Mouse (Mus musculus) limb, embryonic 10.5 days (tissue): ENCODE results near the gene Nrxn3. TPM values are rescaled to one million over a fixed set of nuclear protein-coding genes. Genes with fewer than 3 reads are reported as not detected.

Source experiments
- DNase-seq: peaks from one replicate; pipeline ENCODE4 v3.0.0-alpha.2; 2017; ENCODE audit warnings: low spot score
- H3K27ac ChIP-seq: fragments of 300-500 bp; sonication (generic); 2 replicates; pipeline ENCODE4 v1.5.1; 2016; ENCODE audit warnings: mild to moderate bottlenecking
- H3K27me3 ChIP-seq: fragments of 300-500 bp; sonication (generic); 2 replicates; pipeline ENCODE4 v1.6.1; 2016; ENCODE audit warnings: low read depth, mild to moderate bottlenecking; ENCODE audit not compliant: poor library complexity, severe bottlenecking
- H3K36me3 ChIP-seq: fragments of 300-500 bp; sonication (generic); 2 replicates; pipeline ENCODE4 v1.6.1; 2016; ENCODE audit warnings: mild to moderate bottlenecking, moderate library complexity
- H3K4me1 ChIP-seq: fragments of 300-500 bp; sonication (generic); 2 replicates; pipeline ENCODE4 v1.6.1; 2016
- H3K4me3 ChIP-seq: fragments of 300-500 bp; sonication (generic); 2 replicates; pipeline ENCODE4 v1.5.1; 2016; ENCODE audit warnings: mild to moderate bottlenecking, moderate library complexity
- H3K9me3 ChIP-seq: fragments of 300-500 bp; sonication (generic); replicated peaks from 2 replicates; pipeline ENCODE4 v1.6.1; 2016; ENCODE audit warnings: mild to moderate bottlenecking
- WGBS: fragments of 180-500 bp; shearing (Covaris S2); methylation state at CpG from one replicate; pipeline ENCODE4 v1.1.7; 2016; 5-methylcytosine and 5-hydroxymethylcytosine counted together
- polyA plus RNA-seq: library from polyadenylated mRNA; unstranded; fragments of >200 nt; fragmentation: Nextera tagmentation; extraction: Ambion mirVana; gene quantifications from 2 replicates; pipeline ENCODE4 v1.2.1, GENCODE M21; 2016

Nrxn3 gene
- polyA plus RNA-seq, 1 experiment from 2014 or later, result 0.48 TPM

DNA sequence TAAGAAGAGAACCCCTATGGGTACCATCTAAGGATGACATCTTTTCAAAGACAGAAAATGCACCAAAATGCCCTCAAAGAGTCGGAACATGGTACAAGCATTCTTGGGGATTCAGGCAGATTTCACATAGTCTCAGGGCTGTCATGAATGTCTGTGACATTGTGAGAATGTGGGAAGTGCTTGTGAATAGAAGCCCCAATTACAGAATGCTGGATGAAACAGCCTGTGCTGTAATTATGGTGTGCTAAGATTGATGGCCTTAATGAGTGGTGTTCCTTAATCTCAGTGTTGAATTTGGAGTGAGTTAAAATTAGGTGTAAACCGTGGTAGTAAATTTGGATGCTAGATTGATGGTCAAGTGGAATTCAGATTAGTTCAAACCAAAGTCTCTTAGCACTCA lies 1287.6 kb downstream of the Nrxn3 start:
- H3K27ac ChIP-seq, result no peak overlapping the region
- DNase-seq, result no peak
- 83% methylated on average over 2 of the region's 2 CpGs for WGBS
- H3K4me1 ChIP-seq, result no peaks in the 10 kb centered on the region
- H3K36me3 ChIP-seq, result no peaks in the 10 kb centered on the region
- no peak overlapping the region for H3K4me3 ChIP-seq
- H3K9me3 ChIP-seq, result no peaks in the 10 kb centered on the region
- H3K27me3 ChIP-seq, result no peaks in the 10 kb centered on the region

DNA sequence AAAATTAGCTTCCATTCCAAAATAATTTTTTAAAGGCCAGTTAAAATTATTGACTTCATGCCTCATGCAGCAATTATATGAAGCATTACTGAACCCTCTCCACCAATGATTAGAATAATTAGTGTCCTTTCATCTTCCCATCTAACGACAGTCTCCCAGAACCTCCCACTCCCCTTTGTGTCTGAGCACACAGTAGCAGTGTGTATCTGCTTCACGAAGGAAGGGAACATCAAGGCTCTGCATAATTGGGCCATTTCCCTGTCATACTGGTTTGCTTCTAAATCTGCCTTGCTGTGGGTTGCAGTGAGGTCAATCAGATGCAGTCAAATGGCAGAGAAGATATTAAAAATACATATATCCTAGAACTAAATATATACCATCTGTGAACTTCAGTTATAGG lies 1291.3 kb downstream of the Nrxn3 start:
- 35% methylated on average over 2 of the region's 2 CpGs for WGBS
- Histone ChIP-seq H3K36me3 (no peaks in the 10 kb centered on the region), H3K27me3 (no peaks in the 10 kb centered on the region), H3K27ac (no peak overlapping the region), H3K4me1 (no peaks in the 10 kb centered on the region), H3K4me3 (no peak overlapping the region), H3K9me3 (no peaks in the 10 kb centered on the region)
- no peak for DNase-seq

DNA sequence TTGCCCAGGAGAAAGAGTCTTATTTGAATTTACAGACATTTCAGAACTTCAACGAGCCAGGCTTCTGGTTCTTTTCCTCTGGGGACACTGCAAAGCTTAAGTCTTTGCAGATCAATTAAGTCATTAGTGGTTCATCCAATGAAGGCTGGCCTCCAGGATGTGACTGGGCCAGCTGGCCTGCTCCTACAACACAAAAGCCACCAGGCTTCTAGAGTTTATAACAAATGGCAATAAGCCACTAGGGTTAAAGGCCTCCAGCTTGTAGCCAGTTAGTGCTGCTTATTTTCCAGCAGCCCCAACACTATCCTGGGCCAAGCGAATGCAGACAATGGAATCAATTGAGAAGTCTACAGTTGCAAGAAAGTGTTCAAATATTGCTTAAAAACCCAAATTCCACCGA lies 1304.3 kb downstream of the Nrxn3 start:
- no peaks in the 10 kb centered on the region for H3K36me3 ChIP-seq
- no peak overlapping the region for H3K27ac ChIP-seq
- 59% methylated on average over 3 of the region's 3 CpGs for WGBS
- no peak overlapping the region for H3K4me3 ChIP-seq
- DNase-seq, result no peak
- H3K4me1 ChIP-seq, result no peaks in the 10 kb centered on the region
- no peaks in the 10 kb centered on the region for H3K27me3 ChIP-seq
- no peaks in the 10 kb centered on the region for H3K9me3 ChIP-seq

DNA sequence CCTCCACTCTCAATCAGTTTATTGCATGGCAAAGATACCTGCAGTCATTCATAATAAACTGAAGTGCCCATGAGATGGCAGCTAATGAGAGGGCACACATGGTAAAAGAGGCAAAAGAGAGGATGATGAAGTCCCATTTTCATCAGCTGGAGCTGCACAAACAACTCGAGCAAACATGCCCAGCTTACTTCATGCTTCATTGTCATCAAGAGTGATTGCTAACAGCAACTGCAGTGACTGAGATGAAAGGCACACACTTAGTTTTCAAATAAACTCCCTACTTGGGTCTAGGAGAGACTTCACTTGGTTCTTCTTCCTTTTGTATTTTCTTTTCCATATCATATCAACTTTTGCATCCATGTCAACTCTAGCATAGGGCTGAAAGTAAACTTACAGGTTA lies 1318.4 kb downstream of the Nrxn3 start:
- Histone ChIP-seq H3K4me3 (no peak overlapping the region), H3K36me3 (no peaks in the 10 kb centered on the region), H3K27ac (no peak overlapping the region), H3K27me3 (no peaks in the 10 kb centered on the region), H3K4me1 (no peaks in the 10 kb centered on the region), H3K9me3 (no peaks in the 10 kb centered on the region)
- 74% methylated on average over 1 of the region's 1 CpGs for WGBS
- DNase-seq, result no peak

DNA sequence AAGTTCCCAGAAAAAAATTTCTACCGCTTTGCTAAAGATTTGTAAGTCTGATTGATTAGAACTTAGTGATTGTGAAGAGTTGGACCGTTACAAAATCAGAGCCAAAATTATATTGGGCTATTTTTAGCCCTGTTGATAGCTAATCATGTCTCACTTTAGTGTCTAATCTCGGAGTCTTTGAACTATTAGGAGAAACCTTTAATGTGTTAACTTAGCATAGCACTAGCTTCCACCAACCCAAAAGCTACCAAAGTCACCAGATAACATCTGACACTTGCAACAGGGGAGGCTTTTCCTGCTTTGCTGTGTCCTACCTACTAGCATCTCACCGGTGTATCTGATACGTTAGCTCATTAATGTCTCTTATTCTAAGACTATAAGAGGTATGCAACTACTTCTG lies 1333.6 kb downstream of the Nrxn3 start:
- 88% methylated on average over 5 of the region's 5 CpGs for WGBS
- no peaks in the 10 kb centered on the region for H3K36me3 ChIP-seq
- no peak overlapping the region for H3K27ac ChIP-seq
- no peaks in the 10 kb centered on the region for H3K9me3 ChIP-seq
- H3K27me3 ChIP-seq, result no peaks in the 10 kb centered on the region
- no peak overlapping the region for H3K4me3 ChIP-seq
- H3K4me1 ChIP-seq, result peaks cover 3% of the 10 kb centered on the region
- no peak for DNase-seq

DNA sequence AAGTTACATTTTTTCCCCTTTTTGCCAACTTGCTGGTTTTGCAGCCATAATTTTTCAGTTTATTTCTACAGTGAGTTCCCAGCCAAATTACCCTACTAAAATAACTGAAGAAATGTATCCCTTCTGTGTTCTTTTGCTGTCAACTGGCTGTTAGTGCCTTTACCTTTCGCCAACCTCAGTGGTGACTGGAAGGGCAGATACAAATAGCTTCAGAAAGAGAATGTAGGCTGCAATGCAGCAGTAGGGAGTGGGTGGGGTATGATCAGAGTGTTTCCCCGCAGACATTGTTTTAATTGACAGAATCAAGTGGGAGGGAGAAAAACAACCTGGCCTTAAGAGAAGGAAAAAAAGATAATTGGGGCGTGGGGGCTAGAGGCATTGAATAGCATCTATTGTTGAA lies 1337.1 kb downstream of the Nrxn3 start:
- Histone ChIP-seq H3K4me3 (no peak overlapping the region), H3K27ac (no peak overlapping the region), H3K27me3 (no peaks in the 10 kb centered on the region), H3K36me3 (no peaks in the 10 kb centered on the region), H3K4me1 (peaks cover 10% of the 10 kb centered on the region), H3K9me3 (no peaks in the 10 kb centered on the region)
- WGBS, result 85% methylated on average over 3 of the region's 3 CpGs
- DNase-seq, result no peak

DNA sequence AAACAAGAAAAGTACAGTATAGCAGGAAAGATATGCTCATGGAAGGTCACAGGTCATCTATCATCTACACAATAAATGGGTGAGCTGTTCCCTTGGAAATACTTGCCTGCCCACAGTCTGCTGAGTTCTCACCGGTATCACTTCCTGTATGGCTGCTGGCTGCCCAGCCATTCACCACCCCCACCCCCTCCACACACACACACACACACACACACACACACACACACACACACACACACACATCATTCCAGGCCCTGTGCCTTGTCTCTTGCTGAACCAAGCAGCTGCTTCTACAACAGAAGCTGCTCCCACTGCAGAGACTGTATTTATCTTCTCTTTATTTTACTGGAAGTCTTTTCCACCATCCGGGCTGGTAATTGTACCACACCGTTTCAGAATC lies 1338.6 kb downstream of the Nrxn3 start:
- DNase-seq, result peak; percentile 35
- WGBS, result 56% methylated on average over 3 of the region's 3 CpGs
- Histone ChIP-seq H3K4me1 (peaks cover 10% of the 10 kb centered on the region), H3K36me3 (no peaks in the 10 kb centered on the region), H3K9me3 (no peaks in the 10 kb centered on the region), H3K27me3 (no peaks in the 10 kb centered on the region), H3K4me3 (no peak overlapping the region), H3K27ac (no peak overlapping the region)

DNA sequence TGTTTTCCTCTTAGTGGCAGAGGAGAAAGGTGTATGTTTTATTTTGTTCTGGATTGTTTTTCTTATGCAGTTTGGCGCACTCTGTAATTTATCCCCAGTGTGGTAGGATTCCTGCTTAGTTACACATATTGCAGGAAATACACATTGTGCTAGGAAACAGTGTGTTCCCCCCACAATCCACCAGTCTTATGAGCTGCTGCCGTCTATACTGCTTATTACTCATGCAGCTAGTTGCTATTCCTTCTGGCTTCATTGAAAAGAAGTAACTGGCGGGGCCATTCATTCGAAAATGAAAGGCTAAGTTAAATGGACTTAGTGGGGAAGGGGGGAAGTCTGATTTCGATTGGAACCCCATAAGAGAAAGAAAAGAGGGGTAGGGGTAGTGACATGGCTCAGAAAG lies 1339.5 kb downstream of the Nrxn3 start:
- Histone ChIP-seq H3K27ac (no peak overlapping the region), H3K36me3 (no peaks in the 10 kb centered on the region), H3K9me3 (no peaks in the 10 kb centered on the region), H3K4me1 (peaks cover 10% of the 10 kb centered on the region), H3K27me3 (no peaks in the 10 kb centered on the region), H3K4me3 (no peak overlapping the region)
- WGBS, result 89% methylated on average over 5 of the region's 5 CpGs
- no peak for DNase-seq

DNA sequence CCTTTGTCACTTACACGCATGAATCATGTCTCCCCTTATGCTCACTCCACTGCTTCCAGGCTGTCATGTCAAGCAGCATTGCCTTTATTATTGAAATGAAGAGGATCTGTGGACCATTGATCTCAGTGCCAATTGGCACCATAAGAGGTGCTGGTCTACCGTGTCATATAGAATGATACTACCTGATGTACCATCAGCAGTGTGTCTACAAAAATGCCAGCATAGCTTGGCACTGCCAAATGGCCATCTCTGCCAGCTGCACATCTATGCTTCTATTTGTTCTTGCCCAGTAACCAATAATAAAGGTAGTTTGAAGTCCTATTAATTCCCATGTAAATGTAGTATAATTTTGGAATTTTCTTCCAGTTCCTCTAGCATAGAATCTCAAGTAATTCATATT lies 1340.8 kb downstream of the Nrxn3 start:
- Histone ChIP-seq H3K27me3 (no peaks in the 10 kb centered on the region), H3K36me3 (no peaks in the 10 kb centered on the region), H3K9me3 (no peaks in the 10 kb centered on the region), H3K4me3 (no peak overlapping the region), H3K27ac (no peak overlapping the region), H3K4me1 (peaks cover 10% of the 10 kb centered on the region)
- DNase-seq, result no peak
- 93% methylated on average over 2 of the region's 2 CpGs for WGBS

DNA sequence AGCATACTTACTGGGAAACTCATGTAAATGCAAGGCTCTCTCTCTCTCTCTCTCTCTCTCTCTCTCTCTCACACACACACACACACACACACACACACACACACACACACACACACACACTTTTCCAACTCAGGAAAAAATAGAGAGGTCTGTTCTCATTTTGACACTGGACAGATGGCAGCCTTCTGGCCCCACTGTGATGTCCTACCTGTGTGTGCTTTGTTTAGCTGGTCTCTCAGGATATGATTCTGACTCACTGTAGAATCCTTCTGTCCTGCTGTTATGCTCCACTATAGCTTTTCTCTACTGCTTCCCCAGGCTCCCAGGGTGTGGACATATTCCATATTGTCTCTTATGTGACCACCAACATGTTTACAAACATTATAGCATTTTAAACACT lies 1363.2 kb downstream of the Nrxn3 start:
- H3K4me3 ChIP-seq, result no peak overlapping the region

DNA sequence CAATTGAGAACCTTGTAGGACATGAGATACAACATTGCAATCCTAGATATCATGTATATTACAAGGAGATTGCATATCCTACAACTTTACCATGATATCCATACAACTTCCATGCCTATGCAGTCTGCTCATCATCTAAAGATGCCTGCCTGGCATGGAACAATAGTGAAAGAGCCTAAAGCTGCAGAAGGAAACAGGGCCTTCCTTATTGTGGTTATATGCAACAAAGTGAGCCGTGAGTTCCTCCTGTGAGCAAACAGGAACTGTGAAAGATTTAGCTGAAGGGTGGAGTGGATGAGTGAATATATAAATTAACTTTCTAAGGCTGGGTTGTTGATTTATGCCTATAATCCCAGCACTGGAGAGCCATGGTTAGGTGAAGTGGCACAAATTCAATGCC lies 1373.1 kb downstream of the Nrxn3 start:
- H3K27ac ChIP-seq, result no peak overlapping the region
- DNase-seq, result no peak
- H3K4me3 ChIP-seq, result no peak overlapping the region
- H3K27me3 ChIP-seq, result no peaks in the 10 kb centered on the region
- H3K4me1 ChIP-seq, result no peaks in the 10 kb centered on the region
- 92% methylated on average over 1 of the region's 1 CpGs for WGBS
- H3K36me3 ChIP-seq, result no peaks in the 10 kb centered on the region
- H3K9me3 ChIP-seq, result no peaks in the 10 kb centered on the region

More for the DNA sequence above, 1363.2 kb downstream of the Nrxn3 start:
- Histone ChIP-seq H3K27me3 (no peaks in the 10 kb centered on the region), H3K9me3 (no peaks in the 10 kb centered on the region), H3K27ac (no peak overlapping the region), H3K4me1 (no peaks in the 10 kb centered on the region), H3K36me3 (no peaks in the 10 kb centered on the region)
- DNase-seq, result no peak

DNA sequence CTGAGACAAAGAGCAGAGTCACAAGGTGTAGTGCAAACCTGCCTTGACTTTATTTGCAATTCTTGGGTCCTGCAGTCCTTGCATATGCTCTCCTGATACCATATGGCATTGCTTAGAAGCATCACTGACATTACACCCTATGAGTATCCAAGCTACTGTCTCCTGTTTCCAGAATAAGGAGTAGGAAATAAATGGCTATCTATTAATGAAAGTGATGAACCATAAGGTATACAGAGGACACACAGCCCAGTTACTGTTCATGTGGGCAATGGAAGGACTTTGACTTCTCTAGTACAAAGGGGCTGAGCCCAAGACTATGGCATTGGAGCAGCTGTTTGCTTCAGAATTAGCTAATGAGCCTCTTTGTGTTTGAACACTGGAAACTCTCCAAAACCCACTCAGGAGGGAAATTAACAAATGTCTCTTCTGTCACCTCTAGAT lies 1390.7 kb downstream of the Nrxn3 start:
- no peak for DNase-seq
- H3K9me3 ChIP-seq, result no peaks in the 10 kb centered on the region
- H3K36me3 ChIP-seq, result no peaks in the 10 kb centered on the region
- H3K27ac ChIP-seq, result no peak overlapping the region
- H3K4me1 ChIP-seq, result no peaks in the 10 kb centered on the region
- H3K27me3 ChIP-seq, result no peaks in the 10 kb centered on the region
- H3K4me3 ChIP-seq, result no peak overlapping the region

DNA sequence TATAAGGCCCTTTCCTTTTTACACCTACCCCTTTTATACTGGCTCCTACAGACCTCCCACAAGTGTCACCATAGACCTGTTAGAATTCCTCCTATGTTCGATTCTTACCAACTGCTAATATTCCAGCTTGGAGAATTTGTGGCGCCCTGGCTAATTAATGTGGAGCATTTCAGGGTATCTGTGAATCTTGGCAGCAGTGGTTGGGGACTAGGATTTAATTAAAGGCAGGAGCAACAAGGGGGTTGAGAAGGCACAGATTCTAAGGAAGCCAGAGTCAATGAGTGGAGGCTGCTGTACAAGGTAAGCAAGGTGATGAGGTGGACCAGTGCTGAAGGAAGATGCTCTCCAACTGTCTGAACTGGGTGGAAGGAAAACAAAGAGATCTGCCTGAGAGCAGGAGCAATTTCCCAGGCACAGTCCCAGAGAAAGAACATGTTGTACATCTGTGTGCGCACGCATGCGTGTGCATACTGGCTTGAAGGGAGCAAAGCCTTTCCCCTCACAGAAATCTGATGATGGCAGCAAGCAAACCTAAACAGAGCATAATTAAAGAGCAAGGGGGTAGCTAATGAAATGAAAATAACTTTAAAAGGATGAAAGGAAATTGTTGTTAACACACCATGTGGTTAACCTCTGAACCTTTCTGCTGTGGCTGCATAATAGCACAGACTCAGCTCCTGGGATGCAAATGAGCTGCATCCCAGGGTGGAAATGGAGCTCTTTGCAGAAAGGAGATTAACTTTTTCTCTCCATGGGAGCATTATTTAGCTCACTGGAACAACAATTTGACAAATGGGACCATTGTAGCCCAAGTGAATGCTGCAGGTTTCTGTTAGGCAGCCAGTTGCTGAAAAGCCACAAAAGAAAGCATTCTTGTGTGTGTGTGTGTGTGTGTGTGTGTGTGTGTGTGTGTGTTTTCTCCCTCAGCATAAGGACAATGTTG lies 1409.5 kb downstream of the Nrxn3 start:
- H3K27me3 ChIP-seq, result no peaks in the 10 kb centered on the region
- H3K9me3 ChIP-seq, result no peaks in the 10 kb centered on the region
- peak overlapping the region; percentile 63 for H3K27ac ChIP-seq
- no peak for DNase-seq
- WGBS, result 57% methylated on average over 5 of the region's 5 CpGs
- no peak overlapping the region for H3K4me3 ChIP-seq
- no peaks in the 10 kb centered on the region for H3K36me3 ChIP-seq
- H3K4me1 ChIP-seq, result peaks cover 11% of the 10 kb centered on the region

DNA sequence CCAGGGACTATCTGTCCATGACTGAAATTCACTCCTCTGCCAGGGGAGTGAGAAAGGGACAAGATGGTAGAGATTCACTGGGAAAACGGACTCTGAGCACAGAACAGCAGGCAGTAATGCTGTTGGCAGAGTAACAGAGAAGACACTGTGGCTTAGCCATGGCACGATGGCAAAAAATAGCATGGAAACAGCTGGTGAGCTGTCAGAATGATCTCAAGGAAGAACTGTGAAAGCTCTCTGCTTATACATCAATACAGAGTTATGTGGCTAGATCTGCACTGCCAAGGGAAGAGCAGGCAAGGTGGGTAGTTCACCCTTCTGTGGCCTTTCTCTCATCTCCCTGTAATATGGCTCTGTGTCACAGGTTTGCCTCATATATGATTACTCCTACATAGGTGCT lies 1419.3 kb downstream of the Nrxn3 start:
- no peak overlapping the region for H3K4me3 ChIP-seq
- WGBS, result 80% methylated on average over 2 of the region's 2 CpGs
- peaks cover 11% of the 10 kb centered on the region; the same call in 1 of the 2 replicates for H3K4me1 ChIP-seq
- H3K27me3 ChIP-seq, result no peaks in the 10 kb centered on the region
- no peaks in the 10 kb centered on the region for H3K9me3 ChIP-seq
- H3K27ac ChIP-seq, result no peak overlapping the region
- H3K36me3 ChIP-seq, result no peaks in the 10 kb centered on the region
- no peak for DNase-seq
